Mouse (Mus musculus) CH12.LX (cell line): Measurements from ENCODE around the gene Psmg1.
"Not testable (repeated sequence)": the region's sequence is repeated elsewhere in the genome, so short reads cannot be mapped to it uniquely, and the experiment has no call there.

Experiments used
- BHLHE40 ChIP-seq: IDR thresholded peaks from 2 replicates; pipeline ENCODE4 v1.6.1; 2011; ENCODE audit warnings: mild to moderate bottlenecking, low read depth, low read length, improper control_type of control experiment
- CHD1 ChIP-seq: IDR thresholded peaks from 2 replicates; pipeline ENCODE4 v1.6.1; 2012; ENCODE audit warnings: low read depth, low read length, improper control_type of control experiment, inconsistent platforms
- CTCF ChIP-seq, 2 experiments: IDR thresholded peaks in 1 of 2; conservative IDR thresholded peaks in 1 of 2; 2 replicates each; pipeline ENCODE4 v1.5.1; 2011 to 2012; ENCODE audit warnings: low read depth in 2 of 2, low read length in 2 of 2, improper control_type of control experiment in 1 of 2, inconsistent platforms in 1 of 2, mild to moderate bottlenecking in 1 of 2, moderate library complexity in 1 of 2
- EP300 ChIP-seq: IDR thresholded peaks from 2 replicates; pipeline ENCODE4 v1.6.1; 2011; ENCODE audit warnings: low read length, improper control_type of control experiment
- KAT2A ChIP-seq: IDR thresholded peaks from 2 replicates; pipeline ENCODE4 v1.6.1; 2012; ENCODE audit warnings: low read length, improper control_type of control experiment, inconsistent platforms; ENCODE audit not compliant: insufficient replicate concordance
- MAX ChIP-seq: IDR thresholded peaks from 2 replicates; pipeline ENCODE4 v1.6.1; 2011; ENCODE audit warnings: low read length, improper control_type of control experiment
- NELFE ChIP-seq: IDR thresholded peaks from 2 replicates; pipeline ENCODE4 v1.6.1; 2011; ENCODE audit warnings: low read depth, low read length, improper control_type of control experiment
- POLR2A ChIP-seq: IDR thresholded peaks from 2 replicates; pipeline ENCODE4 v1.6.1; 2011; ENCODE audit warnings: low read depth, mild to moderate bottlenecking, improper control_type of control experiment, low read length
- POLR2AphosphoS2 ChIP-seq: IDR thresholded peaks from 2 replicates; pipeline ENCODE4 v1.6.1; 2011; ENCODE audit warnings: low read depth, low read length, improper control_type of control experiment
- SIN3A ChIP-seq: IDR thresholded peaks from 2 replicates; pipeline ENCODE4 v1.6.1; 2012; ENCODE audit warnings: low read length, improper control_type of control experiment, inconsistent platforms
- TCF12 ChIP-seq: IDR thresholded peaks from 2 replicates; pipeline ENCODE4 v1.6.1; 2014; ENCODE audit warnings: low read depth, mild to moderate bottlenecking, inconsistent platforms, low read length, improper control_type of control experiment
- USF1 ChIP-seq: IDR thresholded peaks from 2 replicates; pipeline ENCODE4 v1.6.1; 2014; ENCODE audit warnings: low read depth, mild to moderate bottlenecking, inconsistent platforms, low read length, improper control_type of control experiment
- ZKSCAN1 ChIP-seq: IDR thresholded peaks from 2 replicates; pipeline ENCODE4 v1.6.1; 2012; ENCODE audit warnings: low read depth, inconsistent platforms, low read length, improper control_type of control experiment, borderline replicate concordance
- ZNF384 ChIP-seq: IDR thresholded peaks from 2 replicates; pipeline ENCODE4 v1.6.1; 2012; ENCODE audit warnings: low read depth, low read length, improper control_type of control experiment, inconsistent platforms

GRCm38 (mm10) chr16:95960689-95961088 is 30.1 kb downstream of the Psmg1 start:
- not testable (repeated sequence) for TF ChIP-seq NELFE; TCF12; USF1; KAT2A; CTCF (conservative IDR thresholded peaks at IDR 0.05 in 1 of 2, IDR thresholded peaks at IDR 0.05 in 1 of 2; ENCODE audit: low read depth in 2 of 2, low read length in 2 of 2); CHD1; POLR2A; EP300; MAX; ZKSCAN1; POLR2AphosphoS2; SIN3A; ZNF384; BHLHE40
